Mouse (Mus musculus) right cerebral cortex, postnatal 10 days (tissue): ENCODE data around the gene D430041D05Rik.
A peak's percentile ranks its signal among the peaks of the same experiment; 100 is the strongest.

Source experiments
- DNase-seq, 2 experiments: peaks; one replicate each; pipeline ENCODE4 v3.0.0; 2021; ENCODE audit warnings: low spot score in 2 of 2

D430041D05Rik gene

DNA sequence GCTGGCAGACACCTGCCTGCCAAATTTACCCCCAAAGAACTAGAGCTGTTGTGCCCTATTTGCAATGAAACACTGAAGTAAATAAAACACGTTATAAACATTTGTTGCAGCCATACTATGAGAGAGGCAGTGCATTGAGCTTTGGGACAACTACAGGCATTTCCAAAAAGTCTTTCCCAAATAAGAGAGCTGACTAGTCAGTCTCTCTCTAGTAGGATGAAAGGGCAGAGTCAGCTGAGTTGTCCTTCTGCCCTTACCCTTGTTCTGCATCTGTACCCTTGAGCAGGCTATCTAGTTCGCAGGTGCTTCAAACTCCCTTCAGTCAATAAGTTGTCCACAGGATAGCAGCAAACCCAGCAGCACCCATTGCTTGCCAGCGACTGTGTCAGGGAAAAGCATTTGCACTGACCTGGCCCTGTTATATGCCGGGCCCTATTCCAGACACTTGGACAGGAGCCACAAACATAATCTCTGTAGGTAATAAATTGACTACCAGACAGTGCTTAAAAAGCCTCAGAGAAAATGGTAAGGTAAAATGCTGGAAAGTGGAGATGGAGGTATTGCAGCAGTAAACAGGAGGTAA, at the start of gene D430041D05Rik:
Gene D430041D05Rik (minus strand): TSS at position 51 of the 583 bp plus-strand sequence.
- no peak for DNase-seq

DNA sequence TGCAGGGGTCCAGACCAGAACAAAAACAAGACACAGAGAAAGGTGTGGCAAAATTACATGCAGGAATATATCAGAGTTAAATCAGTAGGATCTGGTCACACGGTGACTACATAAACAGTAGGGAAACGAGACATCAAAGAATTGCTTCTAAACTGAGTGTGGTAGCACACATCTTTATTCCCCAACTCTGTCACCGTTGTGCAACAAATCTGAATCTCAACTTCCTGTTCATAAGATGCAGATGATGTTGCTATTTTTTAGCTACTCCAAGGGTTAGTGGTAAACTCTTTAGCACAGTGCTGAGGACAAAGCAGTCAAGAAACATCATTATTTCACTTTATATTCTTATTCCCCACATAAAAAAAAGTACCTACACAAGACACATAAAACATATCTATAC, 49.2 kb upstream of the D430041D05Rik start:
- DNase-seq, result no peak

DNA sequence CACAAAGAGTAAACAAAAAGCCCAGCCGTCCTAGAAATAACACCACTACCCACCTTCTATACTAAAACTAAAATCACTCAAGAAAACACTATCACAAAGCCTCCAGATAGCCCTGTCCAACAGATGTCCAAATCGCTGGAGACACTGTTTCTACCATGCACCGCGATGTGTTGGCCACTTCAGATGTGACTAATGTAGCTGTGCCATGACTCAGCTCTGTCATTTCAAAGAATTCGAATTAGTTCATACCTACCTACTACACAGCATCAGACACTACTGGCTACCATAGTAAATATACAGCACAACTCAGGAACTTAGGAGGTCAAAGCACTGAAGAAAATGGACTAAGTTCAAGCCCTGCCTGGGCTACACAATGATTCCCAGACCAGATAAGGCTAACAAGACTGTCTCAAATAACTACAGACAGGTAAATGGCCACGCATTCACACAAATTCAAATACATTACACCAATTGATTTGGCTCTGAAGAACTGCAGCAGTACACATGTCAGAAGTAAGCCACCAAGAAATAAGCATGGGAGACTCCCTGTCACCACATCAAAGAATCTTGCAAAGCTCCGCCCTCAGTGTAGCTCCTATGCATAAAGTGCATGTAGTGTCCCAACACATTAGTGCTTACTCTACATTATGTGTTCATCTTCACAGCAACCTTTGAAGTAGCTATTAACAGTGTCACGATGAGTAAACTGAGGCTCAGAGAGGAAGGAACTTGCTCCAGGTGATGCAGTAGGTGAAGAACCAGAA, 47.9 kb upstream of the D430041D05Rik start:
- no peak for DNase-seq

DNA sequence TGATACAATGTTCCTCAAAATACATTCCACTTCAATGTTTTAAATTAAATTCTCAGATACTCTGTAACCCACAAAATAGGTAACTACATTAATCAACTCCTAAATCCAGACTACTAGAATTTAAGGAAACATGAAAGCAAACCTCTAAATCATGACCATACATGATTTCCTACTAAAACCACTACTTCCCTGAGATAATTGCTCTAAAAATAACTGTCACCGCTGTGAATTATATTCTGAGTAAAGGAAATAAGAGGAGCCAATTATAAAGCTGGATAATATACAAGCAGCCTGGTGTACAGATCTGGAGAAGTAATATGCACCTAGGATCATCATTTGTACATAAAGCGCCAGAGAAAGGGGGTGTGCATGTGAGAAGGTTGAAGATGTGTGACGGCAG, 46.3 kb upstream of the D430041D05Rik start:
- no peak for DNase-seq

DNA sequence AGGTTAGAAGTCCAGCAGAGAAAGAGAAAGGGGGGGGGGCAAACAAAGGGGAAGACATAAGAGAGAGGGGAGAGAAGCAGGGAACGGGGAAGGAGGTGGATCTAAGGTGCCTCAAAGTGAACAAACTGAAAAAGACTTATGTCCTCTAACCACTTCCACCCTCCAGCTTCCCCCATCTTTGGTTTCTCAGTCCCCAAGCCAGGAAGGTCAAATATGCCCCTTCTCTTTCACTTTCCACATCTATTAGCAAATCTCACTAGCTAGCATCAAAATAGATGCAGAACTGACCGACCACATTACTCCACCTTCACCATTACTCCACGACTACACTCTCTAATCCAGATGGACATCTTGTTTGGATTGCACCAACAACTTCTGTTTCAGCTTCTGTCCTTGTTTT, 39.9 kb upstream of the D430041D05Rik start:
- no peak for DNase-seq

DNA sequence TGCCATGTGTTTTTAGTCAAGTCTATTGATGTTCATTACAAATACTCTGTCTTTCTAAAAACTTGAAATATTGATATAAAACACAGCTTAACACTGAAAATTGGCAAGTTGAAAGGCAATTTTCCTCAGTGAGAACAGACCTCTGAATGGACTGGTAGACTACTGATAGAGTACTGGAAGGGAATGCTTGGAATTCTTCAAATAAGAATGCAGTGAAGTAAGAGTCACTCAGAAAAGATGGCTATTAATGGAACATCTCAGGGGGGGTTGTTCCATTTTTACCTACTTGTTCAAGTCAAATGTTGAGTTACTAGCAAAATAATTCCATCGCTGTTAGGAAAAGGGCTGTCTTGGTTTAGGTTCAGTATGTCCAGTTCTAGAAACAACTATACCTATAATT, 38.4 kb upstream of the D430041D05Rik start:
- DNase-seq, result no peak

DNA sequence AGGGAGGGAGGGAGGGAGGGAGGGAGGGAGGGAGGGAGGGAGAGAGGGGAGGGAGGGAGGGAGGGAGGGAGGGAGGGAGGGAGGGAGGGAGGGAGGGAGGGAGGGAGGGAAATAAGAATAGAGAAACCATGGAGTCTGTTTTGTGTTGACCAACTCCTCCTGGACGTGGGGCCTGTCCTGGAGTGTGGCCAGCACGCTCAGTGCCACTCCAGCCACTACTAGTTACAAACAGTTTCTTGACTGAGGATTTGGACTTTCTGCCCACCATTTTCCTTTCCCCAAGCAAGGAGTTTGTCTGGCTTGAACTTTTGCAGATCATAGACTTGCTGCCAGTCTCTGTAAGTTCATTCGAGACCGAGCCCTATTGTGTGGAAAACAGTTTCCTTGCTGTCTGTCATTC, 37.4 kb upstream of the D430041D05Rik start:
- no peak for DNase-seq

DNA sequence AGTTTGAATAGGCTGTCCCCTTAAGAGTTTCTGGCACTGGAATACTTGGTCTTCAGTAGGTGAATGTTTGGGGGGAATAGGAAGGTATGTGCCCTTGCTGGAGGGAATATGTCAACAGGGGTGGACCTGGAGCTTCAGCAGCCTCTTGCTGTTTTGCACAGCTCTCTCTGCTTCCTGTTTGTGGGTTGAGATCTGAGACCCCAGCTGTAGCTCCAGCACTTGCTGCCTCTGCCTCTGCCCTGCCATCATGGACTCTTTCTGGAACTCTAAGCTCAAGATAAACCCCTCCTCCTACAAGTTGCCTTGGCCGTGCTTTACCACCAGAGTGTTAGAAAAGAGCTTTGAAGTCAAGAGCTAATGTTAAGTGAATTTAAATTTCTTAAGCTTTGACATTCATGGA, 35.2 kb upstream of the D430041D05Rik start:
- no peak for DNase-seq

DNA sequence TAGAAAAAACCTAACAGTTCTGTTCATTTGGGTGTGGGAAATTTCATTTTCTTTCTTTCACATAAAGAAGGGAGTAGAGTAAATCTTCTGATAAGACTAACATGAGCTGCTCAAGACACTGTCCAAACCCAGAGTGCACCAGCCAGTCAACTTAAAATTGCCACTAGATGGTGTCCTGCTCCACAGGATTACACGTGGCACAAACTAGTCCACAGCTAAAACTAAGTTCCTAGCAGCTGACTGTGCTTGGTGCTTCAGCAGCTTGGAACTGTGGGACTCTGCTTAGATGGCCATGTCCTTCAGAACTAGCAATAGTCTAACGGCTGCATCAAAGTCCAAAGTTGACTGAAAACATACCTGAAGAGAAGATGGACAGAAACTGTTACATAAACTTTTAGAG, 34.0 kb upstream of the D430041D05Rik start:
- peak; percentile 73 to 75 for DNase-seq

DNA sequence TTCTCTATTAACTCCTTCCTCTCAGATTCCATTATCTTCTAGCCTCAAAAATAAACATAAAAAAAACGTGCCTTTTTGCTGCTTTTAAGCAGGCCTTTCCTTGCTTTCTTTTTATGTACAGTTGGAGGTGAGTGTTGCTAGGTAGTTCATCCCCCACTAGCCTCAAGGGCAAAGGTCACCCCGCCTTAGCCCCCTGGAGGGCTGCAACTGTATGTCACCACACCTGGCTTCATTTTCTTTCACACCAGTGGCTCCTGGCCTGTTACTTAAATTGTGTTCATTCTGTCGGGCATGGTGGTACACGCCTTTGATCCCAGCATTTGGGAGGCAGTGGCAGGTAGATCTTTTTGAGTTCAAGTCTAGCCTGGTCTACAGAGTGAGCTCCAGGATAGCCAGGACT, 31.5 kb upstream of the D430041D05Rik start:
- DNase-seq, result no peak

DNA sequence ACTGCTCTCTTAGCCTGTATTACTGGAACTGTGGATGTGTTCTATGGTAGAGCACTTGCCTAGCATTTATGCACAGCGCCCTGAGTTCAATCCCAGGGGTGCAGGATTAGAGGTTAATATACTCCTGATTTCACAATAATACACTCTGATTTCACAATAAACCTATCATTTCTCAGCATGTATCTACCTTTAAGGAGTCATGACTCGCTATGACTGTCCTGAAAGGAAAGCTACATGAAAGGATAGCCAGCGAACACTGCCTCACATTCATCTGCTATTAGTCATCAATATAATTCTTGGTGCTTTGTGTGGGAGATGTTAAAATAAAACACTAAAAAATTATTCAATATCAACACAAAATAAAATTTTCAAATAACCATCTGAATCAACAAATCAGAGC, 25.4 kb upstream of the D430041D05Rik start:
- no peak for DNase-seq

DNA sequence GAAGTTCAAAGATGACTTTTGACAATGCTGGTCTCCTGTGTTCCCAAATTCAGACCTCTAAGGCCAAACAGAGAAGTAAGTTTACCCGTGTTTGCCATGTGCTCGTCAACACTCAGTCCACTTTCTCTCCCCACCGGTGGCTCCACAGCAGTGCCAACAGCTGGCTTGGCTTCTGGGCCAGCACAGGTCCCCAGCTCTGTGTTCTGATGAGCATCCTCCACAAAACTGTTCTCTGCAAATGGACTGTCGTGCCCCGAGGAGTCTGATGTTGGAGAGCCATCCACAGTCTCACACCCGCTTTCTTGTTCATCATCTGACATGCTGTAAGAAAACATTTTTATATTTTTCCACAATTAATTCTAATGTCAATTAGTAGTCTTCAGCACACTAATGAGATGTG, 20.3 kb upstream of the D430041D05Rik start:
- DNase-seq, result no peak

DNA sequence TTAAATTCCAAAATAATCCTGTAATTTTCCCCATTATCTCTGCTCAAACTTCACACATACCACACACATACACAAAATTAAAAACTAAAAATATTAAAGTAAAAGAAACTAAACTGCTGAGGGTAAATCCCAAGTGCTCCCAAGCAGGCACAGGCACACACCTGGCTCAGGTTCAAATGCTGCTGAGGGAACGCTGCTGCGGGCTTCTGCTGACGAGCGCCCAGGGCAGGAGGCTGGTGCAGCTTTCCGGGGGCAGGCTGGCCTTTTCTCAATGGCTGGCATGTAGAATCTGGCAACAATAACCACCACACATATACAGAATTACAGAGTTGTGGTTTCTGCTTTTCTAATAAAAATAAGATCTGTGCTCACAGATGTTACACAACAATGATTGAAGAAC, 19.8 kb upstream of the D430041D05Rik start:
- no peak for DNase-seq

DNA sequence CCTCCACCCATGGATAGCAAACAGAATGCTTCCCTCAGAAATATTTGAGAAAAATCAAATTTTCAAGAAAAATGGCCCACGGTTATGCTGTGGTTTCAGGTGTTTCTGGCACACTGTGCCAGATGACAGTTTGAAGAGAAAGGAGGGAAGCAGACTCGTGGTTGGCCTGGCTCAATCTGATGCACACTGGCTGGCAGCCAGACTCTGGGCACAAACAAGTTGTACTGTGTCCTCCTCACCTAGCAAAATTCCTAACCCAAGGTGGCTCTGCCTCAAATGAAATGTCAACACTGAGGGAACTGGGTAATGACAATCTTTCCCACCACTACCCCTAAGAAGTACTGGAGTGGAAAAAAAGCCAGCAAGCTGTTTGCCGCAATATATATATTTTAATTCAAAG, 15.3 kb upstream of the D430041D05Rik start:
- no peak for DNase-seq

DNA sequence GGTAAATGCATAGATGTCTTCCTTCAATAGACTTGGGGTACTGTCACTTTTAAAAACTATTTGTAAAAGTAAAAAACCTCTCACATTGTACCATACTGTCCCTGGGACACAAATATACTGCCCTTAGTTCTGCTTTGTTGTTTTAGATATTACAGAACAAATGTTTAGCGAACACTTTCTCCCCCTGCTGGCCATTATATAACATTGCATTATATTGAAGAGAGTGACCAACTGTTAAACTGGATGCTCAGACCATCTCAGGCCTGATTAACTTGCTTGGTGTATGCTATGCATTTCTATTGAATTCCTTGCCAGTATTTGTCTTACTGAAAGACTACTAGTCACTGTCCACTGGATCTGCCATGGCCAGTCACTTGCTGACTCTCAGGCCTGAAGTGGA, 11.4 kb upstream of the D430041D05Rik start:
- no peak for DNase-seq

DNA sequence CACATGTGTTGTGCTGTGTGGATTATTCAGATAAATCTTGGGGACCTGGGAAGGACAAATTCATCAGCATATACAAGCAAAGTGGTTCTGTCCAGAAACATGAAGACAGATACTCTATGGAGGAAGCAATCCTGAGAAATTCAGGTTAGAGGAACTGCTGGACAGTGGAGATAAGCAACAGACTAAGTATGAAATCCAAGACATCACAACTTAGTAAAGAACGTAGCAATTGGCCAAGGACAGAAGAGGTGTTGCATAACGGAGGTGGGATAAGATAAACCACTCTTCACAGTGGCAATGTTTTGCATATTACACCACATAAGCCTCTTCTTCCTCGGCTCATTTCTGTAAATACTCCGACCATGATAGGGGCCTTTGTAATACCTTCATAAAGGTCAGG, 10.0 kb upstream of the D430041D05Rik start:
- no peak for DNase-seq

DNA sequence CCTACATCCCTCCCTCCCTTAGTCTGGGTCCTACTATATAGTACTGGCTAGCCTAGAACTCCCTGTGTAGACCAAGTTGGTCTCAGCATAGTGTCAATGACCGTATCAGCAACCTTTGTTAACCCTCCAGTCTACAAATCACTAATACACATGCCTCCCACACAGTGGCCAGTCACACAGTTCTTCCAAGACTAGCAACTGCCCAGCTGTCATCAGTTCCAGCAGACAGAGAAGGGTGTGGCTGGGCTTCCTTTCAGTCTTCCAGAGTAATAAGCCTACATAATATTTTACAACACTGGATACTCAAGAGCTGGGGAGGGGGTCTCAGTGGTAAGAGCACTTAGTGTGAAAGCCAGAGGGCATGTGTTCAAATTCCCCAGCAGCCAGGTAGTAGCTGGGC, 9.2 kb upstream of the D430041D05Rik start:
- no peak for DNase-seq

DNA sequence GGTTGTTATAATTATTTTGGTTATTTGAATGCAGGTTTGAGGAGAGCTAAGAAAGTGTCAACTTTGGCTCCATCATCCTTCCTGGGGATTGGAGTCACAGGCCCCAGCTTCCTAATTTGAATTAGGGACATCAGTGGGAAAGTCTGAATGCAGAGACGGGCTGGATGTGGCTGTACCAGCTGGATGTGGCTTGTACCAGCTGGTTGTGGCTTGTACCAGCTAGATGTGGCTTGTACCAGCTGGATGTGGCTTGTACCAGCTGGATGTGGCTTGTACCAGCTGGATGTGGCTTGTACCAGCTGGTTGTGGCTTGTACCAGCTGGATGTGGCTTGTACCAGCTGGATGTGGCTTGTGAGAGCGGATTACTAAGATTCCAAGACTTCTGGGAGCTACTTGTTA, 8.6 kb upstream of the D430041D05Rik start:
- DNase-seq, result no peak

DNA sequence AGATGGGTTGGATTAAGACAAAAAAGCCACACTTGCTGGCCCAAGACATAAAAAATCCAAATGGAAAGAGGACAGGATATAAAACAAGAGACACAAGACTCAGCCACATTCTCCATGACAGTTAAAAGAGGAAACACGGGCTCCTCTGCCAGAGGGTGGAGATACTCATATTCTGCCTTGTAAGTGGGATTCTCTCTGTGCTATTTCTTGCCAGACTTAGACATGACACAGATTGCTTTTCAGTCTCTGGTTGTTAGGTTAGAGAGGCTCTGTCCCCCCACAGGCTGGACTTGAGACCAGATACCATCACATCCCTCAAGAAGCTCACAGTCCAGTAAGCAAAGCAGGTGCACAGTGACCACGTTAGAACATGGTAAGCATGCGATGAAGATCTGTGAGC, 2.2 kb upstream of the D430041D05Rik start:
- DNase-seq, result no peak

DNA sequence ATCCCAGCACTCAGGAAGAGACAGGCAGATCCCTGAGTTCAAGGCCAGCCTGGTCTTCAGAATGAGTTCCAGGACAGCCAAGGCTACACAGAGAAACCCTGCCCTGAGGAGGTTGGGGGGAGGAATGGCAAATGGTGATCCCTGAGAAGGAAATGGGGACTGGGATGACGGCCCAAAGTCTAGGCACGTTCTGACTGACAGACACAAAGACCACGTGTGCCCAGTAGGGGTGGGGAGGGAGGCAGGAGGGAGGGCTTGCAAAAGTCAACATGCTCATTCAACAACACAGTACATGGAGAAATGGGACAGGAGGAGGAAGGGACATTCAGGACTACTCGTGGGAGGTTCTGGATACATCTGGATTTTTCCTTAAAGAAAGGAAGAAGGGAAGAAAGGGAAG, 1.7 kb upstream of the D430041D05Rik start:
- DNase-seq, result no peak

DNA sequence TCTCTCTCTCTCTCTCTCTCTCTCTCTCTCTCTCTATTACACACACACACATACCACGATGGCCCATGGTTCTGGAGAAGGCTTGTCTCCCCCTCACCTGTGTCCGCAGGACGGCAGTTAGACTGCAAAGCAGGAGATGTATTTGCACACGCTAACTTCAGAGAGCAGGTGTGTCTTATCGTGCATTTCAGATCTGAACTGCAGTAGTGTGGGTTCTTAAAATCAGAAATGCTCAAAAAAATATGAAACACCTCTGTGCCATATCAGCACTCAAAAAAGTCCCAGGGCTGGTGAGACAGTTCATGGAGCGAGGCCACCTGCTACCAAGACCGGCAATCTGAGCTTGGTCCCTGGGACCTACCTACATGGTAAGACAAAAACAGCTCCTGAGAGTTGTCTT, 993 bp upstream of the D430041D05Rik start:
- no peak for DNase-seq

DNA sequence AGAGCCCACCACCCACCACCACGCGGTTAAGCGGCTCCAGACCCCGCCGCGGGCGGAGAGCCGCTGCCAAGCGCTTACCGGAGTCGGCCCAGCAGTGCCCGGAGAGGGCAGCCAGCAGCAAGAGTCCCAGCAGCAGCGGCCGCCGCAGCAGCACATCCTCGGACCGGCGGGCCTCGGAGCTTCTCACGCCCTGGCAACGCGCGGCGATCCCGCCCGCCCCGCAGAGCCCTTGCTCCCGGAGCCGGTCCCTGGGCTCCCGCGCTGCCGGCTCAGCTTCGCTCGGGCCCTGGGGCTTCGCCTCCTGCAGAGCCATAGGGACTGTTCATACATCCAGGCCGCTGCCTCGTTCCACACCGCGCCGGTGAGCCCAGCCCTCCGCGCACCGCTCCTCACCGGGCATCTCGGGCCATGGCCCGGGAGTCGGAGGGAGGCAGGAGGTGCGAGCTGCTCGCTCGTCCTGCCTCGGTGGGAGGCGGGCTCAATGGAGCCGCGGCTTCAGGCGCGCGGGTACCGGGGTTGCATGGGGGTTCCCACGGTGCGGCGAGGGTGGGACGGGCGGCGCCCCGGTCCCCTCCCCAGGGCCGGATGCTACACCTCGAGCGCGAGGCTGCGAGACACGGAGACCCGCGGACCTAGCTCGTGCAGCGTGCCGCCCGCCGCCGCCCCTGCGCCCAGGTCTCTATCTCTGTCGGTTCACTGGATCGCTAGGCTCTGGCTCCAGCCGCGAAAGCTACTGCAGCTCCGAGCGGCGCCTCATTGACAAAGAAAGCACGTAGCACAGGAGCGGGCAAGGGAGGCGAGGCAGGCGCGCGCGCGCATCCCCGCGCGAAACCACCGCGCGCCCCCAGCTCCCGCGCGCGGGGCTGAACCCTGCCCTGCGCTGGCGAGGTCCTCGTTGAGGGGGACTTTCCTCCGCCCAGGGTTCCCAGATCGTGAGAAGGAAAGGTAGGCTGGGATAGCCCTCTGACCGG, 677 bp downstream of the D430041D05Rik start:
- DNase-seq, result peak; percentile 80

DNA sequence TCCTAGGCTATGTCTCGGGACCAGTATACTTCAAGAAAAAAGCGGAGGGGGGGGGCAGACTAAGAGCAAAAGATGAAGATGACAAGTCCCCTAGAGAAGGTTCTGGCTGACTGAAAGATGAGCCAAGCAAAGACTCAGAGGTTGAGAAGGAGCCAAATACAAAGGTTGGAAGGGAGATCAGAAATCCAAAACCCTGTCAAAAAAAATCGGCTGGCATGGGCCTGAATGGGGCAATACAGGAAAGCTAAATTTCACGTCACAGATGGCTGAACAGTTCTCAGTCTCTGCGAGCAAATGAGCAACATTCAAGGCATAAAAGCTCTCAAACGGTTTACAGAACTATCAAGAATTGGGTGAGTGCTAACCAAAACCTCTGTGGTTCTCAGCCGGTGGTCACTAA, 2.5 kb downstream of the D430041D05Rik start:
- no peak for DNase-seq
